Mouse (Mus musculus) small intestine, adult 2 months (tissue): ENCODE measurements around the gene Casd1.

Source experiments
- CTCF ChIP-seq: fragments of 200-500 bp; IDR thresholded peaks from 2 replicates; pipeline ENCODE4 v1.5.1; 2012; ENCODE audit warnings: low read depth, mild to moderate bottlenecking, control low read depth, inconsistent platforms, low read length, moderate library complexity, mixed read lengths; ENCODE audit not compliant: insufficient replicate concordance, insufficient read length; ENCODE audit errors: extremely low read depth
- POLR2A ChIP-seq: fragments of 200-500 bp; IDR thresholded peaks from 2 replicates; pipeline ENCODE4 v1.6.1; 2012; ENCODE audit warnings: low read depth, mild to moderate bottlenecking, control low read depth, inconsistent platforms, low read length, moderate library complexity

- TF ChIP-seq CTCF (no peak), POLR2A (no peak)
Measured at GRCm38 (mm10) chr6:4561156-4561555, 39.5 kb upstream of the Casd1 start.
